Mouse (Mus musculus) c-Kit-negative CD71-positive TER-119-positive erythroid progenitor cells, embryonic 14.5 days (primary cell): ENCODE results near the gene Krt13.

ENCODE experiments used
- DNase-seq: peaks from one replicate; pipeline ENCODE4 v3.0.0-alpha.2; 2013; ENCODE audit warnings: low read depth, low spot score

The Krt13 gene

GRCm38 (mm10) chr11:100112935-100113741 is 8.2 kb downstream of the Krt13 start:
- DNase-seq, result no peak

GRCm38 (mm10) chr11:100105576-100106122 is 15.7 kb downstream of the Krt13 start, which contains the start of gene Krt36:
Gene Krt36, minus strand, starts transcription at chr11:100105626.
- DNase-seq, result no peak

GRCm38 (mm10) chr11:100102693-100103429 is 18.5 kb downstream of the Krt13 start:
- DNase-seq, result no peak

- DNase-seq, result no peak
Observed at GRCm38 (mm10) chr11:100100391-100100790, 21.0 kb downstream of the Krt13 start.

GRCm38 (mm10) chr11:100097819-100098218 is 23.5 kb downstream of the Krt13 start:
- DNase-seq, result no peak

GRCm38 (mm10) chr11:100096141-100096540 is 25.2 kb downstream of the Krt13 start, which contains the start of gene Krt35:
Gene Krt35, minus strand, starts transcription at chr11:100096241.
- DNase-seq, result no peak

- DNase-seq, result no peak
Observed at GRCm38 (mm10) chr11:100088378-100089025, 32.9 kb downstream of the Krt13 start.

GRCm38 (mm10) chr11:100087861-100088260 is 33.5 kb downstream of the Krt13 start, which contains the start of gene Krt32:
Gene Krt32, minus strand, starts transcription at chr11:100088226.
- no peak for DNase-seq

GRCm38 (mm10) chr11:100073873-100074272 is 47.5 kb downstream of the Krt13 start:
- no peak for DNase-seq
